8 mouse cellular contexts compared by ENCODE assay signal in the genomic region with DNA sequence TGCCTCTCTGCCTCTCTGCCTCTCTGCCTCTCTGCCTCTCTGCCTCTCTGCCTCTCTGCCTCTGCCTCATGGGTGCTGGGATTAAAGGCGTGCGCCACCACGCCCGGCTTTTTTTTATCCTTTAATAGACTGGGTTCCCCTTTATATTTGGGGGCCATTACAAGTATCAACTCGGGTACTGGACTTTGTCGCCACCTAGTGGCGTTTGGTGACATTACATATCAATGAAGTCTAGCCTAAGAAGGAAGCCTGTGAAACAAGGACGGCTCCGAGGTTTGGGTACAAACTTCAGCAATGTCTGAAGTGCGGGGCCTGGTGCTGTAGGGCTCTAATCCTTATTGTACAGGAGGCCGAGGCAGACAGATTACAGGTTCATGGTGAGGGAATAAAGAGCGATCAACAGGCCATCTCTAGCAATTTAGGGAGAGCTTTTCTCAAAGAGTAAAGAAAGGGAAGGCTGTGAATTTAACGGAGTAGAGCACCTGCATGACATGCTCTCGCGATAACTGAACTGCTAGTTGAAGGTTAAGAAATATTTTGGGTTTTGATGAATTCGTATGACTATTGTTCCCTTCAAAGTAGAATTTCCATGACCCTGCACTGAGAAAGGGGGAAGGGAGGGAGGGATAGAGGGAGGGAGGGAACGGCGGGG. TPM values are rescaled to one million over a fixed set of nuclear protein-coding genes. Genes with fewer than 3 reads are reported as not detected.
DNase-seq lines count a peak whose midpoint lies in the region; ATAC-seq and TF ChIP-seq lines count a peak whose summit lies in the region.

No protein-coding gene starts in this region.

- TF ChIP-seq CTCF in bone marrow macrophage, adult 2 months (IDR thresholded peaks at IDR 0.05; ENCODE audit: low read depth, low read length): 0 out of 2 replicates have a peak, but pooled peaks have one; percentile 11

- no peaks in the 10 kb centered on the region for H3K27me3 ChIP-seq in heart, embryonic 11.5 days (ENCODE audit: control insufficient read depth, insufficient read depth, low read length)
- H3K27me3 ChIP-seq in kidney, embryonic 16.5 days (ENCODE audit: insufficient read depth, low read length): no peaks in the 10 kb centered on the region

- TF ChIP-seq POLR2A in bone marrow macrophage, adult 2 months (IDR thresholded peaks at IDR 0.05; ENCODE audit: borderline replicate concordance, low read depth, low read length): no peak

- DNase-seq in CD4-positive helper T cell, adult 2 months (ENCODE audit: low read depth, low spot score): peak; percentile 84
- peak; percentile 75 for DNase-seq in liver
- peak; percentile 55 to 74 for DNase-seq in monocyte, adult 2 months (ENCODE audit: low read depth in 1 of 2, low spot score in 2 of 2)
- peak; percentile 44 to 70 for DNase-seq in spleen, postnatal 14 days (ENCODE audit: low spot score in 2 of 2)

- no peaks in the 10 kb centered on the region for H3K36me3 ChIP-seq in heart, embryonic 11.5 days (ENCODE audit: control insufficient read depth, insufficient read depth, low read length)
- H3K36me3 ChIP-seq in kidney, embryonic 16.5 days (ENCODE audit: insufficient read depth, low read length): no peaks in the 10 kb centered on the region

- ATAC-seq in erythroblast, adult 5-6 weeks (replicated peaks; ENCODE audit: low FRiP score, poor library complexity, severe bottlenecking): peak; percentile 94
- no peak for ATAC-seq in heart, embryonic 11.5 days (replicated peaks; ENCODE audit: insufficient number of reproducible peaks, low FRiP score, low TSS enrichment)
- ATAC-seq in kidney, embryonic 16.5 days (ENCODE audit: low FRiP score, low TSS enrichment): no peak; the same call in 1 of the 2 replicates

- H3K27ac ChIP-seq in bone marrow macrophage, adult 2 months (ENCODE audit: insufficient read depth, low read depth, low read length): no peak overlapping the region
- no peak overlapping the region for H3K27ac ChIP-seq in heart, embryonic 11.5 days (ENCODE audit: low read depth, low read length)
- H3K27ac ChIP-seq in kidney, embryonic 16.5 days (ENCODE audit: low read length): no peak overlapping the region

- H3K9me3 ChIP-seq in heart, embryonic 11.5 days (replicated peaks; ENCODE audit: control insufficient read depth, low read length): no peaks in the 10 kb centered on the region
- no peaks in the 10 kb centered on the region for H3K9me3 ChIP-seq in kidney, embryonic 16.5 days (ENCODE audit: low read length)

- 22% methylated on average over 18 of the region's 18 CpGs for WGBS in heart, embryonic 11.5 days (ENCODE audit: insufficient replicate concordance)
- 27% methylated on average over 18 of the region's 18 CpGs for WGBS in kidney, embryonic 16.5 days

- H3K4me2 ChIP-seq in heart, embryonic 11.5 days: peak overlapping the region; percentile 59
- peak overlapping the region; percentile 38; the same call in 1 of the 2 replicates for H3K4me2 ChIP-seq in kidney, embryonic 16.5 days (replicated peaks; ENCODE audit: low read depth, low read length)

- peak overlapping the region; percentile 58 for H3K9ac ChIP-seq in heart, embryonic 11.5 days (ENCODE audit: low read depth, low read length)
- 0 out of 2 replicates have a peak overlapping the region, but pooled peaks have one; percentile 12 for H3K9ac ChIP-seq in kidney, embryonic 16.5 days (replicated peaks; ENCODE audit: low read length)

- no peak overlapping the region; the same call in 1 of the 2 replicates for H3K4me3 ChIP-seq in bone marrow macrophage, adult 2 months (ENCODE audit: insufficient read depth, low read length)
- H3K4me3 ChIP-seq in heart, embryonic 11.5 days (ENCODE audit: low read depth, low read length): peak overlapping the region; percentile 19; the same call in 1 of the 2 replicates
- peak overlapping the region; percentile 13; the same call in 1 of the 2 replicates for H3K4me3 ChIP-seq in kidney, embryonic 16.5 days (ENCODE audit: low read length)

- peaks cover 24% of the 10 kb centered on the region for H3K4me1 ChIP-seq in bone marrow macrophage, adult 2 months (ENCODE audit: control insufficient read depth, insufficient read depth, low read length)
- no peaks in the 10 kb centered on the region for H3K4me1 ChIP-seq in heart, embryonic 11.5 days (ENCODE audit: control insufficient read depth, insufficient read depth, low read length)
- no peaks in the 10 kb centered on the region for H3K4me1 ChIP-seq in kidney, embryonic 16.5 days (ENCODE audit: insufficient read depth, low read length)

RNA-seq across cellular contexts. Expression of gene Akr1b10, which starts 12.2 kb away (rescaled TPM):
- polyA plus RNA-seq in bone marrow macrophage, adult 2 months (2012; ENCODE audit: insufficient read depth, insufficient read length, missing spikeins): 97.1 and 102 TPM in 2 replicates
- total RNA-seq in erythroblast, adult 5-6 weeks (2015; ENCODE audit: low replicate concordance): 8.2 and 10.2 TPM in 2 replicates
- 3.5 and 7.1 TPM in 2 replicates for total RNA-seq in erythroblast, adult 5-6 weeks (2017; ENCODE audit: low replicate concordance)
- 63.1 and 67.6 TPM in 2 replicates for polyA plus RNA-seq in heart, embryonic 11.5 days (2014; fragmentation: Nextera tagmentation; extraction: Ambion mirVana)
- 32.5 and 35.8 TPM in 2 replicates for polyA plus RNA-seq in kidney, embryonic 16.5 days (2015; fragmentation: Nextera tagmentation; extraction: Ambion mirVana)

RNA-seq across cellular contexts. Expression of gene Akr1b8, which starts 17.9 kb away (rescaled TPM):
- polyA plus RNA-seq in bone marrow macrophage, adult 2 months (2012; ENCODE audit: insufficient read depth, insufficient read length, missing spikeins): 98.3 and 111 TPM in 2 replicates
- not detected in 2 replicates for total RNA-seq in erythroblast, adult 5-6 weeks (2015; ENCODE audit: low replicate concordance)
- not detected in 2 replicates for total RNA-seq in erythroblast, adult 5-6 weeks (2017; ENCODE audit: low replicate concordance)
- 19.6 and 22.2 TPM in 2 replicates for polyA plus RNA-seq in heart, embryonic 11.5 days (2014; fragmentation: Nextera tagmentation; extraction: Ambion mirVana)
- 12.6 and 12.7 TPM in 2 replicates for polyA plus RNA-seq in kidney, embryonic 16.5 days (2015; fragmentation: Nextera tagmentation; extraction: Ambion mirVana)

RNA-seq across cellular contexts. Expression of gene Akr1b7, which starts 40.3 kb away (rescaled TPM):
- polyA plus RNA-seq in bone marrow macrophage, adult 2 months (2012; ENCODE audit: insufficient read depth, insufficient read length, missing spikeins): 0.46 TPM in 1 of 2 replicates, not detected in the other
- 1.3 TPM in 1 of 2 replicates, not detected in the other for total RNA-seq in erythroblast, adult 5-6 weeks (2015; ENCODE audit: low replicate concordance)
- total RNA-seq in erythroblast, adult 5-6 weeks (2017; ENCODE audit: low replicate concordance): not detected in 2 replicates
- 0.44 TPM in 1 of 2 replicates, not detected in the other for polyA plus RNA-seq in heart, embryonic 11.5 days (2014; fragmentation: Nextera tagmentation; extraction: Ambion mirVana)
- polyA plus RNA-seq in kidney, embryonic 16.5 days (2015; fragmentation: Nextera tagmentation; extraction: Ambion mirVana): 87.6 and 135 TPM in 2 replicates

RNA-seq across cellular contexts. Expression of gene Akr1b3, which starts 54.5 kb away (rescaled TPM):
- polyA plus RNA-seq in bone marrow macrophage, adult 2 months (2012; ENCODE audit: insufficient read depth, insufficient read length, missing spikeins): 202 and 226 TPM in 2 replicates
- 18.6 and 72.8 TPM in 2 replicates for total RNA-seq in erythroblast, adult 5-6 weeks (2015; ENCODE audit: low replicate concordance)
- total RNA-seq in erythroblast, adult 5-6 weeks (2017; ENCODE audit: low replicate concordance): 18.1 and 27.4 TPM in 2 replicates
- polyA plus RNA-seq in heart, embryonic 11.5 days (2014; fragmentation: Nextera tagmentation; extraction: Ambion mirVana): 205 TPM in 2 replicates
- polyA plus RNA-seq in kidney, embryonic 16.5 days (2015; fragmentation: Nextera tagmentation; extraction: Ambion mirVana): 195 and 200 TPM in 2 replicates

Comparison
In these comparisons a context has a peak if more than half of its experiments do, and no peak if none do; other contexts are left out.
1. RNA of gene Akr1b7, which starts 40.3 kb away (polyA plus RNA-seq): 87.6 to 135 TPM in kidney, embryonic 16.5 days; 0.46 TPM in bone marrow macrophage, adult 2 months and 0.44 TPM in heart, embryonic 11.5 days; every median in the first group is over 10 times any median in the second.
2. Peak in every context shown above with its lines, with median percentiles within 50 percentile points of each other: DNase-seq.